Mouse (Mus musculus) lung, embryonic 14.5 days (tissue): Measurements from ENCODE around the gene Tma7. TPM values are rescaled to one million over a fixed set of nuclear protein-coding genes. Genes with fewer than 3 reads are reported as not detected.
A peak's percentile ranks its signal among the peaks of the same experiment; 100 is the strongest.

Experiments
- ATAC-seq: fragments of 200-750 bp; cut with Nextera tagmentation; 2 replicates; pipeline ENCODE4 v1.8.0; 2017; ENCODE audit warnings: mild to moderate bottlenecking, moderate TSS enrichment, moderate library complexity; ENCODE audit not compliant: insufficient read depth
- DNase-seq: peaks from one replicate; pipeline ENCODE4 v3.0.0-alpha.2; 2015
- H3K27ac ChIP-seq: fragments of 300-500 bp; sonication (generic); 2 replicates; pipeline ENCODE4 v1.5.1; 2014; ENCODE audit warnings: low read depth, mild to moderate bottlenecking, moderate library complexity
- H3K27me3 ChIP-seq: fragments of 300-500 bp; sonication (generic); 2 replicates; pipeline ENCODE4 v1.6.1; 2014; ENCODE audit warnings: low read length, control low read depth; ENCODE audit not compliant: insufficient read depth
- H3K36me3 ChIP-seq: fragments of 300-500 bp; sonication (generic); 2 replicates; pipeline ENCODE4 v1.6.1; 2014; ENCODE audit warnings: control low read depth; ENCODE audit not compliant: insufficient read depth
- H3K4me1 ChIP-seq: fragments of 300-500 bp; sonication (generic); 2 replicates; pipeline ENCODE4 v1.6.1; 2014; ENCODE audit warnings: antibody characterized with exemption, control low read depth; ENCODE audit not compliant: insufficient read depth
- H3K4me2 ChIP-seq: fragments of 300-500 bp; sonication (generic); 2 replicates; pipeline ENCODE4 v1.6.1; 2014; ENCODE audit warnings: mild to moderate bottlenecking
- H3K4me3 ChIP-seq: fragments of 300-500 bp; sonication (generic); 2 replicates; pipeline ENCODE4 v1.5.1; 2014; ENCODE audit warnings: low read depth, low read length
- H3K9ac ChIP-seq: fragments of 300-500 bp; sonication (generic); 2 replicates; pipeline ENCODE4 v1.6.1; 2014
- H3K9me3 ChIP-seq: fragments of 300-500 bp; sonication (generic); 2 replicates; pipeline ENCODE4 v1.6.1; 2016; ENCODE audit warnings: low read depth, low read length, control low read depth
- CTCF ChIP-seq: IDR thresholded peaks from 2 replicates; pipeline ENCODE4 v1.5.1; 2016; ENCODE audit warnings: antibody characterized with exemption, low read depth
- WGBS: fragments of 180-500 bp; shearing (Covaris S2); extraction: QIAGEN DNeasy Blood & Tissue Kit; methylation state at CpG from one replicate; pipeline ENCODE4 v1.1.7; 2014; 5-methylcytosine and 5-hydroxymethylcytosine counted together
- polyA plus RNA-seq: library from polyadenylated mRNA; unstranded; fragments of >200 nt; fragmentation: Nextera tagmentation; extraction: Ambion mirVana; gene quantifications from 2 replicates; pipeline ENCODE4 v1.2.1, GENCODE M21; 2014

The Tma7 gene
- polyA plus RNA-seq: 599 and 638 TPM in 2 replicates

- Histone ChIP-seq H3K4me1 (peaks cover 11% of the 10 kb centered on the region), H3K27me3 (no peaks in the 10 kb centered on the region), H3K4me2 (peak within 1 kb of the TSS; percentile 86), H3K27ac (peak within 1 kb of the TSS; percentile 68), H3K9ac (peak within 1 kb of the TSS; percentile 68), H3K9me3 (no peaks in the 10 kb centered on the region), H3K36me3 (peaks cover 24% of the 10 kb centered on the region), H3K4me3 (peak within 1 kb of the TSS; percentile 50)
- DNase-seq: peak; percentile 89
- no peak for TF ChIP-seq CTCF
- WGBS: under 1% methylated on average over 37 of the region's 37 CpGs
- ATAC-seq: peak; percentile 98
Observed at GRCm38 (mm10) chr9:109082124-109082800, at the start of gene Tma7, which contains the start of gene Ccdc51. Tma7 (minus strand) TSS chr9:109082587. Ccdc51 (plus strand) TSS chr9:109082493.

GRCm38 (mm10) chr9:109130076-109130475 lies 47.7 kb upstream of the Tma7 start:
- DNase-seq: no peak
- H3K4me3 ChIP-seq: no peak overlapping the region
- WGBS: 87% methylated on average over 5 of the region's 5 CpGs
- H3K36me3 ChIP-seq: no peaks in the 10 kb centered on the region
- no peak overlapping the region for H3K4me2 ChIP-seq
- TF ChIP-seq CTCF: no peak
- H3K9me3 ChIP-seq: no peaks in the 10 kb centered on the region
- H3K27ac ChIP-seq: no peak overlapping the region
- H3K27me3 ChIP-seq: no peaks in the 10 kb centered on the region
- ATAC-seq: no peak
- no peak overlapping the region for H3K9ac ChIP-seq
- no peaks in the 10 kb centered on the region for H3K4me1 ChIP-seq

- no peak for ATAC-seq
- peak; percentile 64 for DNase-seq
- no peaks in the 10 kb centered on the region for H3K9me3 ChIP-seq
Observed at GRCm38 (mm10) chr9:109128211-109128610, 45.8 kb upstream of the Tma7 start.

GRCm38 (mm10) chr9:109127076-109127475 lies 44.7 kb upstream of the Tma7 start:
- WGBS: 73% methylated on average over 4 of the region's 4 CpGs
- no peaks in the 10 kb centered on the region for H3K4me1 ChIP-seq
- no peak overlapping the region for H3K27ac ChIP-seq
- no peak for TF ChIP-seq CTCF
- H3K27me3 ChIP-seq: no peaks in the 10 kb centered on the region
- DNase-seq (no peak), ATAC-seq (no peak)
- no peak overlapping the region for H3K9ac ChIP-seq
- no peak overlapping the region for H3K4me2 ChIP-seq
- no peaks in the 10 kb centered on the region for H3K9me3 ChIP-seq
- H3K4me3 ChIP-seq: no peak overlapping the region
- no peaks in the 10 kb centered on the region for H3K36me3 ChIP-seq

More at GRCm38 (mm10) chr9:109128211-109128610, 45.8 kb upstream of the Tma7 start:
- Histone ChIP-seq H3K4me1 (no peaks in the 10 kb centered on the region), H3K9ac (no peak overlapping the region), H3K27me3 (no peaks in the 10 kb centered on the region), H3K4me2 (no peak overlapping the region), H3K36me3 (no peaks in the 10 kb centered on the region), H3K4me3 (no peak overlapping the region), H3K27ac (no peak overlapping the region)
- TF ChIP-seq CTCF: peak; percentile 55
- 49% methylated on average over 3 of the region's 3 CpGs for WGBS

GRCm38 (mm10) chr9:109125481-109125880 lies 43.1 kb upstream of the Tma7 start:
- Histone ChIP-seq H3K4me3 (no peak overlapping the region), H3K9me3 (no peaks in the 10 kb centered on the region), H3K27me3 (no peaks in the 10 kb centered on the region), H3K36me3 (0 out of 2 replicates have a peak, but pooled peaks cover 3% of the 10 kb centered on the region), H3K9ac (no peak overlapping the region), H3K4me1 (no peaks in the 10 kb centered on the region), H3K27ac (no peak overlapping the region), H3K4me2 (no peak overlapping the region)
- ATAC-seq (no peak), DNase-seq (no peak)
- WGBS: 62% methylated on average over 3 of the region's 3 CpGs
- no peak for TF ChIP-seq CTCF

GRCm38 (mm10) chr9:109125043-109125442 lies 42.7 kb upstream of the Tma7 start:
- TF ChIP-seq CTCF: no peak
- Histone ChIP-seq H3K36me3 (0 out of 2 replicates have a peak, but pooled peaks cover 3% of the 10 kb centered on the region), H3K27ac (no peak overlapping the region), H3K4me3 (no peak overlapping the region), H3K9ac (no peak overlapping the region), H3K27me3 (no peaks in the 10 kb centered on the region), H3K4me2 (no peak overlapping the region), H3K9me3 (no peaks in the 10 kb centered on the region), H3K4me1 (no peaks in the 10 kb centered on the region)
- ATAC-seq: no peak
- WGBS: 69% methylated on average over 2 of the region's 2 CpGs
- DNase-seq: no peak

GRCm38 (mm10) chr9:109124164-109124563 lies 41.8 kb upstream of the Tma7 start:
- no peak for TF ChIP-seq CTCF
- no peak for DNase-seq
- Histone ChIP-seq H3K9me3 (no peaks in the 10 kb centered on the region), H3K36me3 (peaks cover 7% of the 10 kb centered on the region), H3K4me1 (no peaks in the 10 kb centered on the region), H3K27me3 (no peaks in the 10 kb centered on the region), H3K27ac (no peak overlapping the region), H3K4me2 (no peak overlapping the region), H3K9ac (no peak overlapping the region), H3K4me3 (no peak overlapping the region)
- ATAC-seq: no peak
- 85% methylated on average over 3 of the region's 3 CpGs for whole genome bisulfite sequencing
